Mouse (Mus musculus) WW6 (cell line): ENCODE results near the gene Prpf6.

Source experiments
- DNase-seq: peaks from one replicate; pipeline ENCODE4 v3.0.0-alpha.2; 2013; ENCODE audit warnings: low read depth, low spot score

Gene Prpf6

GRCm38 (mm10) chr2:181657441-181657840, 65.8 kb downstream of the Prpf6 start:
- DNase-seq, result no peak

GRCm38 (mm10) chr2:181658528-181658927, 66.9 kb downstream of the Prpf6 start:
- DNase-seq, result no peak

DNA sequence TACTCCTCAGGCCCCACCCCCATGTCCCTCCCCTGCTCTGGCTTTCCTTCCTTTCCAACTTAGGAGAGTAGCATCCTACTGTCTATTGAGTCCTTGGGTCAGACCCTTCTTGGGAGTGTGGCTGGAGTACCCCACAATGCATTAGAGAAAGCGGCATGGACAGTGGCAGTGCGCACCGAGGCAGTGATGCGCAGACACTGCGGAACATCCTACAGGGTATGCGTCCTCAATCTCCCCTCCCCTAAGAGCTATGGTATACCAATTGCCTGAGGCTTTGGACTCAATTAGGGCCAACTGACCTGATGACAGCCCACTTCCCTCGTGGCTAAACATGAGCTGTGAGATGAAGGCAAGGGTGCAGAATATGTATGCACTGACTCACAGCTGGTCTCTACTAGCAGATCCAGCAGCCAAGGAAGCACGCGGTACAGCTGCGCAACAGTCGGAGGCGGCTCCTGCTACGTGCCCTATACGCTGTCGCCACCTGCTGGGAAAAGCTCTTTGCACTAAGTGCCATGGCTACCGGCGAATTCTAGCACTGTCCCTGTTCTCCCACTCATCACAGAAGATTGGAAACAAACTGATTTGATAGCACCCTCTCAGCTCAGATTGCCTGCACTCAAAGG, 67.4 kb downstream of the Prpf6 start:
- DNase-seq, result no peak

DNA sequence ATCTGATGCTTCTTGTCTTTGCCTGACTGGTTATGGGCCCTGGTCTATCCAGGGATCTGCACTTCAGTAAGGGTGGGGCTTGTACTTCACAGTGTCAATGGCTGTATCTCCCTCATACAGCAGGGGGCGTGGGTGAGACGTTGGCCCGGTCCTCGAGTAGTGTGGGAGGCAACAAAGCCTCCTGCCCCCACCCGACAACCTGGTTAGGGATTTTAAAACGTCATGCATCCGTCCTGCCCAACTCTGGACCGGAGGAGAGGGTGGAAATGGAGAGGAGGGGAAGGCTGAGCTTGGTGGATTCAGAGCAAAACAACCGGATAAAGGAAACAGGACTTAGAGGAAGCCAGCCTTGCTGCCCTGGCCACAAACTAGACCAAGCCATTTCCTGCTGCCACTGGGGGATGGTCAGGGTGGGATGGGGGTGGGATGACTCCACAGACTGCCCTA, 68.0 kb downstream of the Prpf6 start:
- no peak for DNase-seq

GRCm38 (mm10) chr2:181662620-181663297, 71.1 kb downstream of the Prpf6 start:
- no peak for DNase-seq

DNA sequence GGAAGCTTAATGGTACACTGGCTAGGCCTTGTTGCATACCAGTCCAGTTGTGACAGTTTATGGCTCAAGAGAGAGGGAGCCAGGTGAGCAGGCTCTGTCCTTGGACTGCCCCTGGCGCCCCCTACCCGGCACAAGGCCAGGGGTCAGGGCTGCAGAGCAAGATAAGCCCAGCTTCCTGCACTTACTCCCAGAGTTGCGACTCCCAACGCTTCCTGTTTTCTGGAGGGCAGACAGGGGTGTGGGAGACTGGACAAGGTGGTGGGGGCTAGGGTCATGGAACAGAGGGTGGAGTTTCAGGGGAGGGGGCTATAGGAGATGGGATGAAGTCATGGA, 71.6 kb downstream of the Prpf6 start:
- DNase-seq, result no peak

DNA sequence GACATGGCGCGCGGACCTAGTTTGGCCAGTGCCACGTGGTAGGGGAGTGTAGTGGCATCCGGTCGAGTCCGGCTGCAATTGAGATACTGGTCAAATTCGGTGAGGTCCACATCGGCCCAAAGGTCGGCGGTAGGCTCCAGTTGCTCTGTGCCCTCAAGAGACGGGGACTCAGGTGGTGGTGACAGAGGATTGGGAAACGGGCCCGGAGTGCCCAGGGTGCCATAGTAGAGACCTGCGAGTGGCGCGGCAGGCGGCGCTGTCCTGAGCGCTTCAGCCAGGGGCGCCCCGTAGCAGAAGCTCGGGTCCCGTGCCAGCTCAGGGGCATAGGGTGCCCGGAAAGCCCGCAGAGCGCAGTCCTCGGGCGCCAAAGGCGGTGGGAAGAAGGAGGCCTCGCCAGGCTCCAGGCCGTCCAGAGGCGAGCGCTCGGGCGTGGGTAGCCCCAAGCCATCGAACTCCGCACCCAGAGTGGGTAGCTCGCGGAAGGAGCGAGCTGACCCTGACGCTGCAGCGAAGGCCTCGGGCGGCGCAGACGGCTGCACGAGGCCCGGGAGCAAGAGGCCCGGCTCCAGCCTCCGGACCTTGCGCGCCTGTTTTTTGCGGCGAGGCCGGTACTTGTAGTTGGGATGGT, 78.7 kb downstream of the Prpf6 start:
- no peak for DNase-seq

DNA sequence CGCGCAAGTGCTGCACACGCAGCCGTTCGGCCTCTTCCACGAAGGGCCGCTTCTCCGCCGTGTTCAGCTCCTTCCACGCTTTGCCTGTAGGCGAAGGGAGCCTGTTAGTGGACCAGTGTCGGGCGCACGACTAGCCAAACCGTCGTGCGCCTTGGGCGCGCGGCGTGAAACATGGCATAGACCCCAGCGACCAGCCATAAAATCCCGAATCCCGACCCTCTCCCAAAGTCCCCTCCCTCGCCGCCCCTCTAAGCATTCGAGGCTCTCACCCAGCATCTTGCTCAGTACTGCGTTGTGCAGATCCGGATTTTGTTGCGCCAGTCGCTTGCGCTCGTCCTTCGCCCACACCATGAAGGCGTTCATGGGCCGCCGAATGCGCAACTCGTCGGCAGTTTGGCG, 79.2 kb downstream of the Prpf6 start:
- no peak for DNase-seq

GRCm38 (mm10) chr2:181671326-181671725, 79.7 kb downstream of the Prpf6 start, which contains the start of gene Sox18:
TSS of gene Sox18 (minus strand) at chr2:181671640.
- no peak for DNase-seq

- no peak for DNase-seq
Measured at GRCm38 (mm10) chr2:181671984-181672383, 80.3 kb downstream of the Prpf6 start.

DNA sequence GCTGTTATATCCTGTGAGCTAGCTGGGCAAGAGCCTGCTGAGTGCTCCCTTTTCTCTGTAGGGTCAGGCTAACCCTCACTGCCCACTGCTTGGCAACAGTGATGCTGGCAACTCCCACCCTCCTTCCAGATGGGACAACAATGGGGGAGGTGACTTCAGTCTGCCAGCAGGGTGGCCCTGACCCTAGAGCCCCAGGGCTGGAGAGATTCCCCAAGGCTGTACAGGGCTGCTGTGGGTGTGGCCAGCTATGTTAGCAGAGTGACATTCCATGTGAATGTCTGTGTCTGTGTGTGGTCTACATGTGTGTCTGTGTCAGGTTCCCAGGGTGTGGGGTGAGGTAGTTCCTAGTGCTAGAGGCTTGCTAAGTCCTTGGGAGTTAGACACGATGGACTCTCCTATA, 81.8 kb downstream of the Prpf6 start:
- DNase-seq, result no peak

DNA sequence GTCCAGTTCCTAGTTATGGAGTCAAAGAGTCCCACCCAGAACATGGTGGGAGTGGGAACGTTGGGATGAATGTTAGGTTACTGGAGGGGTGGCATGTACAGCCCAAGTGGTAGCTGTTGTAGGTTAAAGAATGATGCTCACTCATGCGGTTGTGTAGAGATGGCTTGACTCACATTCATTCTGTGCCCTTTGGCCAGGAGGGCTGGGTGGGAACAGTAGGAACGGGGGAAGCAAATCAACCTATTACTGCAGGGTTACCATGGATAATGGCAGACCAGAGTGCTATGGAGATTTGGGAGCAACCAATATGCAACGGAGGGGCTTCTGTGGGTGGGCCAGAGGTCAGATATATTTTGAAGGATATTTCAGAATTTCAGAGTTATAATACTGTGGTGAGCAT, 83.3 kb downstream of the Prpf6 start:
- no peak for DNase-seq

DNA sequence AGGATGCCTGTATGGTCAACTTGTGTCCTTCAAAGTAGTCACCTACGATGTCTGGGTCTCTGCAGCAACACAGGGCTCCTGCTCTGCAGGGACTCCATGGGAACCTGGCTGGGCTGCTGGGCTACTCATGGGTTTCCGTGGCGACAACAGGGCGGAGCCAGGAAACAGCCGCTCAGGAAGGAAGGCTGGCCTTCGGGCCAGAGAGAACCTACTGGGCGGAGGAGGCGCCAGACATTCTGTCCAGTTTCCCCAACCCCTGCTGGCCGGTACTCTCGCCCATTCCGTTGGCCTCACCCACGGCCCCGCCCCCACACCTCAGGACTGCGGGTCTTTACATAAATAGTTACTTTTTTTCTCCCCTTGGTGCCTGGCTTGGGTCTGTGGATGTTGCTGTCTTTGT, 83.8 kb downstream of the Prpf6 start:
- no peak for DNase-seq

DNA sequence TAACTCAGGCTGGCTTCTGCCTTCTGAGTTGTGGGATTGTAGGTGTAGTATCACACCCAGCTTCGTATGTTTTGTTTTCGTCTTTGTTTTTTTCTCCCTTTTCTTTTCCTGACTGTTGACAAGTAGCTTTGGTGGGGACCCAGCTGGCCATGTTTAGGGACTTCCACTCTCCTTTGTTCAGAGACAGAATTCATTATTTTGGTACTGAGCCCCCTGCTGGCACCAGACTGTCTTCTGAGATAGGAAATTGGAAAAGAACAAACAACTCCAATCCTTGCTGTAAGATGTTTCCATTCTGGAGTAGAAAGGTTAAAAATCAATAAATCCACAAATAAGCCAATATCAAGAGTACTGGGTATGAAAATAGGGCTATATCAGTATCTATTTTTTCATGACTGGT, 84.8 kb downstream of the Prpf6 start:
- no peak for DNase-seq

GRCm38 (mm10) chr2:181677096-181677754, 85.6 kb downstream of the Prpf6 start:
- no peak for DNase-seq

GRCm38 (mm10) chr2:181677755-181678098, 86.1 kb downstream of the Prpf6 start:
- DNase-seq, result no peak

GRCm38 (mm10) chr2:181678780-181679179, 87.1 kb downstream of the Prpf6 start:
- DNase-seq, result no peak

DNA sequence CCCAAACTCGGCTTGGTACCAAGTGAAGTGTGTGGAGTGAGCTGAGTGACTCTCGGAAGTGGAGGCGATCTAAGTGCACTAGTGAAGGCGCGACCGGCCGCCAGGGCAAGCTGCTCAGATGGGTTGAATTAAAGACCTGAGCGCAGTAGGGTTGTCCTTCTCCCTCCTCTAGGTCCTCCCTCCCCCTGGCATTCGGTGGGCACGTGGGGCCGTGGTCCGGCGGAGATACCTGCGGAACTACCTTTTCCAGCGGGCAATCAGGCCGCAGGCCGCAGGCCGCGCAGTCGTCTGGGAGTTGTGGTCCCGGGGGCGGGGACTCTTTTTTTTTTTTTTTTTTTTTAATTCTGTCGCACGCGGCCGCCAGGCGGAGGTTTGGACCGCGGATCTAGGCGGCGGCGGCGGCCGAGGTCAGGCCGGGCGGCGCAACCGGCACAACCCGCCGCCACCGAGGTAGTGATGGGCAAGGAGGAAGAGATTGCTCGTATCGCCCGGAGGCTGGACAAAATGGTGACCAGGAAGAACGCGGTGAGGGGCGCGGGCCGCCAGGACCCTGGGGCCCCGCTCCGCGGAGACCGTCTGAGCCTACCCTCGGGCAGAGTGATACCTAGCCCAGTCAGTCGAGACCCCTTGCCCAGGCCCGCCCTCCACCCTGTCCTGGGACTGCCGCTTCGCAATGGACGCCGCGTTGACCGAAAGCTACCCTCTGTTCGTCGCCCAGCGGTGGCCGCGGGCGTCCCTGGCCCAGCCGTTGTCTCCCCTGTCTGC, 88.5 kb downstream of the Prpf6 start, which contains the start of gene Tcea2:
Gene Tcea2, plus strand, starts transcription at position 360 of the 765 bp plus-strand sequence.
- DNase-seq, result no peak

- no peak for DNase-seq
Measured at GRCm38 (mm10) chr2:181680716-181681117, 89.0 kb downstream of the Prpf6 start.

GRCm38 (mm10) chr2:181681978-181682377, 90.3 kb downstream of the Prpf6 start:
- no peak for DNase-seq

DNA sequence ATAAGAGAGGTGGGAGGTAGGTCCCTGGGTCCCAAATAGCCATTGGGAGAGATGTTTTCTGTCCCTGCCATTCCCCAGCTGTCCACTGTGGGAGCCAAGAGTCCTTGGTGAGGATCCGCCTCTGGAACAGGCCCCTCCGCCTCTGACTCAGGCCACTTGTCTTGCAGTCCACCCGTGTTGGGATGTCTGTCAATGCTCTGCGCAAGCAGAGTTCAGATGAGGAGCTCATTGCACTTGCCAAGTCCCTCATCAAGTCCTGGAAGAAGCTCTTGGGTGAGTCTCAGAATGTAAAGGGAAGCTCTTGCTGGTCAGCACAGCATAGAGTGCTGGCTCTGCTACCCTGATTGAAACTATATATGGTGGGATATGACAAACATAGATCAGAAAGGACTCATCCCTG, 91.7 kb downstream of the Prpf6 start:
- DNase-seq, result no peak

DNA sequence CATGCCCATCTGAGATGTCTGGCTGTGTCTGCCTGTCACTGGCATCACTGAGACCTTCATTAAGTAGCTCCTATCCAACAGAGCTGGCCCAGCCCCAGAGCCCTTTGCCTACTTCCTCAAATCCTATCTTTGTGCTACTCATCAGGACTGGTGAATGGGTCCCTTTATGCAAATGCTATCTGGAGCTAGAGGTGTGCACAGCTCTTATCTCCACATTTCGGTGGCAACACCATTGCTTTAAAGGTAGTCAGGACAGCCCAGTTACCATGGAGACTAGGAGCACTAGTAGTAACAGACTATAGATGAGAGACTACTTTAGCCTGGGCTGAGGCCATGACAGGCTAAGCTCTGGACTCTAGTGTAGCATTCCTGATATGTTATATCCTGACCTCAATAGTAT, 93.0 kb downstream of the Prpf6 start:
- DNase-seq, result no peak
